Mouse (Mus musculus) large intestine, adult 2 months (tissue): Measurements from ENCODE around the gene Tnfaip1. TPM values are rescaled to one million over a fixed set of nuclear protein-coding genes. Genes with fewer than 3 reads are reported as not detected.
"Not testable (repeated sequence)": the region's sequence is repeated elsewhere in the genome, so short reads cannot be mapped to it uniquely, and the experiment has no call there.

Experiments used
- DNase-seq: peaks from one replicate; pipeline ENCODE4 v3.0.0-alpha.2; 2012; ENCODE audit warnings: low read depth, low spot score
- WGBS: fragments of 180-500 bp; shearing (Covaris S2); methylation state at CpG from one replicate; pipeline ENCODE4 v1.1.7; 2018; 5-methylcytosine and 5-hydroxymethylcytosine counted together
- polyA plus RNA-seq: library from polyadenylated mRNA; depleted of rRNA; stranded (reverse); fragments of >200 nt; gene quantifications from 2 replicates; pipeline ENCODE4 v1.2.3, GENCODE M21; 2012; rRNA removed

Tnfaip1 gene
- 54.0 and 80.5 TPM in 2 replicates for polyA plus RNA-seq

- WGBS = under 1% methylated on average over 52 of the region's 52 CpGs
- peak; percentile 99 for DNase-seq
Observed at GRCm38 (mm10) chr11:78536080-78536689, at the start of gene Tnfaip1, which contains the start of gene Ift20. Gene Tnfaip1, minus strand, starts transcription at chr11:78536332. Gene Ift20, plus strand, starts transcription at chr11:78536361.

GRCm38 (mm10) chr11:78582848-78583247 is 46.7 kb upstream of the Tnfaip1 start:
- WGBS = 89% methylated on average over 6 of the region's 6 CpGs
- DNase-seq = no peak

GRCm38 (mm10) chr11:78574975-78575374 is 38.8 kb upstream of the Tnfaip1 start:
- no peak for DNase-seq
- 56% methylated on average over 2 of the region's 2 CpGs for WGBS

GRCm38 (mm10) chr11:78574536-78574935 is 38.4 kb upstream of the Tnfaip1 start:
- WGBS = 89% methylated on average over 3 of the region's 3 CpGs
- DNase-seq = no peak

- WGBS = 93% methylated on average over 4 of the region's 4 CpGs
- DNase-seq = not testable (repeated sequence)
Observed at GRCm38 (mm10) chr11:78574031-78574430, 37.9 kb upstream of the Tnfaip1 start.

- DNase-seq = no peak
- 88% methylated on average over 6 of the region's 6 CpGs for WGBS
Observed at GRCm38 (mm10) chr11:78571854-78572253, 35.7 kb upstream of the Tnfaip1 start.

- WGBS = 96% methylated on average over 8 of the region's 8 CpGs
- DNase-seq = no peak
Observed at GRCm38 (mm10) chr11:78571441-78571840, 35.3 kb upstream of the Tnfaip1 start.

- no peak for DNase-seq
- 71% methylated on average over 3 of the region's 3 CpGs for WGBS
Observed at GRCm38 (mm10) chr11:78569806-78570205, 33.7 kb upstream of the Tnfaip1 start.

- WGBS = 88% methylated on average over 10 of the region's 10 CpGs
- DNase-seq = no peak
Observed at GRCm38 (mm10) chr11:78568827-78569226, 32.7 kb upstream of the Tnfaip1 start.

- 90% methylated on average over 6 of the region's 6 CpGs for WGBS
- DNase-seq = no peak
Observed at GRCm38 (mm10) chr11:78567614-78568013, 31.5 kb upstream of the Tnfaip1 start.

GRCm38 (mm10) chr11:78566775-78567174 is 30.6 kb upstream of the Tnfaip1 start:
- DNase-seq = no peak
- 45% methylated on average over 6 of the region's 6 CpGs for WGBS

GRCm38 (mm10) chr11:78560447-78560846 is 24.3 kb upstream of the Tnfaip1 start:
- 10% methylated on average over 4 of the region's 4 CpGs for WGBS
- no peak for DNase-seq

GRCm38 (mm10) chr11:78557241-78557640 is 21.1 kb upstream of the Tnfaip1 start:
- 33% methylated on average over 8 of the region's 8 CpGs for WGBS

GRCm38 (mm10) chr11:78556070-78556469 is 19.9 kb upstream of the Tnfaip1 start:
- WGBS = 39% methylated on average over 4 of the region's 4 CpGs
- no peak for DNase-seq

More at GRCm38 (mm10) chr11:78557241-78557640, 21.1 kb upstream of the Tnfaip1 start:
- DNase-seq = no peak

- no peak for DNase-seq
- 37% methylated on average over 3 of the region's 3 CpGs for WGBS
Observed at GRCm38 (mm10) chr11:78555623-78556022, 19.5 kb upstream of the Tnfaip1 start.

GRCm38 (mm10) chr11:78551059-78551398 is 14.9 kb upstream of the Tnfaip1 start:
- WGBS = 30% methylated on average over 6 of the region's 6 CpGs
- no peak for DNase-seq

GRCm38 (mm10) chr11:78550168-78551058 is 14.3 kb upstream of the Tnfaip1 start, which contains the start of gene Tmem97:
Gene Tmem97, minus strand, starts transcription at chr11:78550777.
- DNase-seq = peak; percentile 74
- WGBS = under 1% methylated on average over 60 of the region's 60 CpGs

- 12% methylated on average over 5 of the region's 5 CpGs for WGBS
- DNase-seq = no peak
Observed at GRCm38 (mm10) chr11:78549491-78549987, 13.4 kb upstream of the Tnfaip1 start.

GRCm38 (mm10) chr11:78547718-78548460 is 11.8 kb upstream of the Tnfaip1 start:
- WGBS = 47% methylated on average over 2 of the region's 2 CpGs

GRCm38 (mm10) chr11:78545181-78545580 is 9.0 kb upstream of the Tnfaip1 start:
- no peak for DNase-seq
- 29% methylated on average over 8 of the region's 8 CpGs for WGBS

More at GRCm38 (mm10) chr11:78547718-78548460, 11.8 kb upstream of the Tnfaip1 start:
- DNase-seq = no peak
